Mouse (Mus musculus): ENCODE measurements at regions not wholly inside any gene's neighbourhood (a gene's known extent, or its start where the extent isn't known, plus 50 kb on each side); places are given as distances from the start of the nearest gene placed in this dataset.

DNA sequence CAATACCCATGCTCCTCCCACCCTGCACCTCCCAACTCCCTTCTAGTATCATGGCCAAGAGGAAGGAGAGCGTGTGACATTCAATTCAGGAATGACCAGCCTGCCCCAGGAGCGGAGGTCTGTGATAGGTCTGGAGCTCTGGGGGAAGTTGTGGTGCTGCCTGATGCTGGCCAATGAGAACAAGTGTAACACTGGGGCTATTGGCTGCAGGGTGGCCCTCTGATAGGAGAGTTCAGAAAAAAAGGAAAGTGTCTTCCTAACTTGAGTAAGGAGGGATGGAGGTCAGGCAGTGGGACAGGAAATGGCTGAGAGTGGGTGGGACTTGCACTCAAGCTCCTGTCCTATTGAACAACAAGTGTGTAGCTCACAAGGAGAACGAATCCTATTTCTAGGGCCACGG lies 111.7 kb upstream of the Rcn1 start:
- Histone ChIP-seq H3K27me3 (ENCODE audit: insufficient read depth, low read length) (no peaks in the 10 kb centered on the region), H3K27ac (no peak overlapping the region), H3K9me3 (replicated peaks; ENCODE audit: low read length) (no peaks in the 10 kb centered on the region), H3K4me3 (replicated peaks; ENCODE audit: low read depth, low read length) (no peak overlapping the region), H3K36me3 (ENCODE audit: insufficient read depth, low read length) (no peaks in the 10 kb centered on the region), H3K4me2 (ENCODE audit: low read length) (no peak overlapping the region), H3K4me1 (replicated peaks; ENCODE audit: insufficient read depth, low read length) (no peaks in the 10 kb centered on the region), H3K9ac (ENCODE audit: low read depth, low read length) (no peak overlapping the region)
- WGBS, result 87% methylated on average over 4 of the region's 4 CpGs
- DNase-seq (ENCODE audit: low spot score) (no peak), ATAC-seq (replicated peaks; ENCODE audit: low FRiP score, low read depth) (no peak)
- TF ChIP-seq CTCF (IDR thresholded peaks at IDR 0.05; ENCODE audit: low read depth), result no peak

- Histone ChIP-seq H3K4me2 (ENCODE audit: low read length) (no peak overlapping the region), H3K9ac (ENCODE audit: low read depth, low read length) (no peak overlapping the region), H3K9me3 (replicated peaks; ENCODE audit: low read length) (no peaks in the 10 kb centered on the region), H3K36me3 (ENCODE audit: insufficient read depth, low read length) (no peaks in the 10 kb centered on the region), H3K4me3 (replicated peaks; ENCODE audit: low read depth, low read length) (no peak overlapping the region), H3K27me3 (ENCODE audit: insufficient read depth, low read length) (no peaks in the 10 kb centered on the region), H3K4me1 (replicated peaks; ENCODE audit: insufficient read depth, low read length) (no peaks in the 10 kb centered on the region), H3K27ac (no peak overlapping the region)
- 72% methylated on average over 4 of the region's 4 CpGs for WGBS
- TF ChIP-seq CTCF (IDR thresholded peaks at IDR 0.05; ENCODE audit: low read depth), result no peak
- ATAC-seq (replicated peaks; ENCODE audit: low FRiP score, low read depth) (no peak), DNase-seq (ENCODE audit: low spot score) (no peak)
These were observed 112.6 kb upstream of the Rcn1 start for GRCm38 (mm10) chr2:105511690-105512089.

GRCm38 (mm10) chr2:105514226-105514625 lies 115.1 kb upstream of the Rcn1 start:
- no peak overlapping the region for H3K4me3 ChIP-seq (replicated peaks; ENCODE audit: low read depth, low read length)
- H3K4me2 ChIP-seq (ENCODE audit: low read length), result no peak overlapping the region
- DNase-seq (ENCODE audit: low spot score) (no peak), ATAC-seq (replicated peaks; ENCODE audit: low FRiP score, low read depth) (no peak)
- no peaks in the 10 kb centered on the region for H3K27me3 ChIP-seq (ENCODE audit: insufficient read depth, low read length)
- no peak overlapping the region for H3K9ac ChIP-seq (ENCODE audit: low read depth, low read length)
- no peaks in the 10 kb centered on the region for H3K36me3 ChIP-seq (ENCODE audit: insufficient read depth, low read length)
- WGBS, result 74% methylated on average over 1 of the region's 1 CpGs
- H3K27ac ChIP-seq, result no peak overlapping the region
- H3K9me3 ChIP-seq (replicated peaks; ENCODE audit: low read length), result no peaks in the 10 kb centered on the region
- TF ChIP-seq CTCF (IDR thresholded peaks at IDR 0.05; ENCODE audit: low read depth), result no peak
- H3K4me1 ChIP-seq (replicated peaks; ENCODE audit: insufficient read depth, low read length), result no peaks in the 10 kb centered on the region

DNA sequence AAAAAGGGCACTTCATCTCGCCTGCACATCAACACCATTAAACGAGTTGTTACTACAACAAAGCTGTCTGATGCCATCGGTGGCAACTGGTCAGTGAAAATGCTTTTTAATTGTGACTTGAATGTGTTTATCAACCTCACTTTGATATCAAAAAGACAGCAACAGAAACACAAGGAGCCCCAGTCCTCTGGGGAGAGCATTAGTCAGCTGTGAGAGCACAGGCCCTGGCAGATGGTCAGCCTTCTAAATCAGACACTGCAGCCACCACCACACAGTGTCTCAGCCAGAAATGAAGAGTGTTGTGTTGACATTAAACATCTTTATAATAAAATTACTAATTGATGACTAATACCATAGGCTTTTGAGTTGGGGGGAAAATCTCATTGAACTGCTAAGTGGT lies 115.8 kb upstream of the Rcn1 start:
- Histone ChIP-seq H3K27me3 (ENCODE audit: insufficient read depth, low read length) (no peaks in the 10 kb centered on the region), H3K4me1 (replicated peaks; ENCODE audit: insufficient read depth, low read length) (no peaks in the 10 kb centered on the region), H3K27ac (no peak overlapping the region), H3K36me3 (ENCODE audit: insufficient read depth, low read length) (no peaks in the 10 kb centered on the region), H3K9me3 (replicated peaks; ENCODE audit: low read length) (no peaks in the 10 kb centered on the region), H3K4me2 (ENCODE audit: low read length) (no peak overlapping the region), H3K9ac (ENCODE audit: low read depth, low read length) (no peak overlapping the region), H3K4me3 (replicated peaks; ENCODE audit: low read depth, low read length) (no peak overlapping the region)
- peak; percentile 13 for DNase-seq (ENCODE audit: low spot score)
- TF ChIP-seq CTCF (IDR thresholded peaks at IDR 0.05; ENCODE audit: low read depth), result no peak
- ATAC-seq (replicated peaks; ENCODE audit: low FRiP score, low read depth), result no peak
- 77% methylated on average over 3 of the region's 3 CpGs for WGBS

GRCm38 (mm10) chr2:105515326-105515725 lies 116.2 kb upstream of the Rcn1 start:
- Histone ChIP-seq H3K4me2 (ENCODE audit: low read length) (no peak overlapping the region), H3K4me1 (replicated peaks; ENCODE audit: insufficient read depth, low read length) (no peaks in the 10 kb centered on the region), H3K9ac (ENCODE audit: low read depth, low read length) (no peak overlapping the region), H3K27ac (no peak overlapping the region), H3K27me3 (ENCODE audit: insufficient read depth, low read length) (no peaks in the 10 kb centered on the region), H3K9me3 (replicated peaks; ENCODE audit: low read length) (no peaks in the 10 kb centered on the region), H3K4me3 (replicated peaks; ENCODE audit: low read depth, low read length) (no peak overlapping the region), H3K36me3 (ENCODE audit: insufficient read depth, low read length) (no peaks in the 10 kb centered on the region)
- WGBS, result 82% methylated on average over 3 of the region's 3 CpGs
- no peak for ATAC-seq (replicated peaks; ENCODE audit: low FRiP score, low read depth)
- TF ChIP-seq CTCF (IDR thresholded peaks at IDR 0.05; ENCODE audit: low read depth), result no peak
- DNase-seq (ENCODE audit: low spot score), result peak; percentile 14

- Histone ChIP-seq H3K4me2 (ENCODE audit: low read length) (no peak overlapping the region), H3K27me3 (ENCODE audit: insufficient read depth, low read length) (no peaks in the 10 kb centered on the region), H3K9ac (ENCODE audit: low read depth, low read length) (no peak overlapping the region), H3K4me3 (replicated peaks; ENCODE audit: low read depth, low read length) (no peak overlapping the region), H3K9me3 (replicated peaks; ENCODE audit: low read length) (no peaks in the 10 kb centered on the region), H3K27ac (no peak overlapping the region), H3K36me3 (ENCODE audit: insufficient read depth, low read length) (no peaks in the 10 kb centered on the region), H3K4me1 (replicated peaks; ENCODE audit: insufficient read depth, low read length) (no peaks in the 10 kb centered on the region)
- TF ChIP-seq CTCF (IDR thresholded peaks at IDR 0.05; ENCODE audit: low read depth), result no peak
- ATAC-seq (replicated peaks; ENCODE audit: low FRiP score, low read depth), result peak; percentile 57; the same call in 1 of the 2 replicates
- DNase-seq (ENCODE audit: low spot score), result peak; percentile 72
- 50% methylated on average over 6 of the region's 6 CpGs for WGBS
These were observed 117.4 kb upstream of the Rcn1 start for GRCm38 (mm10) chr2:105516267-105517133.

All from kidney, postnatal 0 days (tissue).